Mouse (Mus musculus): ENCODE measurements around the gene Cypt1. TPM values are rescaled to one million over a fixed set of nuclear protein-coding genes. Genes with fewer than 3 reads are reported as not detected.

The Cypt1 gene
- not detected in 2 replicates for polyA plus RNA-seq (2015; fragmentation: Nextera tagmentation; extraction: Ambion mirVana)

- no peak within 1 kb of the TSS for H3K4me3 ChIP-seq (replicated peaks; ENCODE audit: low read length)
- no peak within 1 kb of the TSS for H3K9ac ChIP-seq (ENCODE audit: low read length)
- no peaks in the 10 kb centered on the region for H3K36me3 ChIP-seq (ENCODE audit: control insufficient read depth, insufficient read depth, low read length)
- no peaks in the 10 kb centered on the region for H3K4me1 ChIP-seq (ENCODE audit: control insufficient read depth, insufficient read depth, low read length)
- WGBS: 95% methylated on average over 3 of the region's 3 CpGs
- no peaks in the 10 kb centered on the region for H3K27me3 ChIP-seq (ENCODE audit: control insufficient read depth, insufficient read depth, low read length)
- ATAC-seq (ENCODE audit: insufficient read depth, low FRiP score): no peak
- H3K9me3 ChIP-seq (replicated peaks; ENCODE audit: control insufficient read depth, low read length): no peaks in the 10 kb centered on the region
- H3K27ac ChIP-seq (ENCODE audit: low read length): no peak within 1 kb of the TSS
- no peak within 1 kb of the TSS for H3K4me2 ChIP-seq (ENCODE audit: low read depth, low read length)
These were observed at the start of gene Cypt1 for GRCm38 (mm10) chrX:16522569-16522968. Gene Cypt1, plus strand, starts transcription at chrX:16522869.

GRCm38 (mm10) chrX:16546806-16547205 is 24.1 kb downstream of the Cypt1 start:
- no peak overlapping the region for H3K27ac ChIP-seq (ENCODE audit: low read length)

GRCm38 (mm10) chrX:16557061-16557460 is 34.4 kb downstream of the Cypt1 start:
- Histone ChIP-seq H3K9ac (ENCODE audit: low read length) (no peak overlapping the region), H3K27me3 (ENCODE audit: control insufficient read depth, insufficient read depth, low read length) (no peaks in the 10 kb centered on the region), H3K4me1 (ENCODE audit: control insufficient read depth, insufficient read depth, low read length) (no peaks in the 10 kb centered on the region), H3K36me3 (ENCODE audit: control insufficient read depth, insufficient read depth, low read length) (no peaks in the 10 kb centered on the region), H3K4me3 (replicated peaks; ENCODE audit: low read length) (no peak overlapping the region), H3K27ac (ENCODE audit: low read length) (no peak overlapping the region), H3K9me3 (replicated peaks; ENCODE audit: control insufficient read depth, low read length) (no peaks in the 10 kb centered on the region), H3K4me2 (ENCODE audit: low read depth, low read length) (no peak overlapping the region)
- ATAC-seq (ENCODE audit: insufficient read depth, low FRiP score): no peak
- WGBS: 29% methylated on average over 1 of the region's 1 CpGs

More at GRCm38 (mm10) chrX:16546806-16547205, 24.1 kb downstream of the Cypt1 start:
- Histone ChIP-seq H3K36me3 (ENCODE audit: control insufficient read depth, insufficient read depth, low read length) (no peaks in the 10 kb centered on the region), H3K4me3 (replicated peaks; ENCODE audit: low read length) (no peak overlapping the region), H3K4me1 (ENCODE audit: control insufficient read depth, insufficient read depth, low read length) (no peaks in the 10 kb centered on the region), H3K27me3 (ENCODE audit: control insufficient read depth, insufficient read depth, low read length) (no peaks in the 10 kb centered on the region), H3K4me2 (ENCODE audit: low read depth, low read length) (no peak overlapping the region), H3K9ac (ENCODE audit: low read length) (no peak overlapping the region), H3K9me3 (replicated peaks; ENCODE audit: control insufficient read depth, low read length) (no peaks in the 10 kb centered on the region)
- no peak for ATAC-seq (ENCODE audit: insufficient read depth, low FRiP score)

GRCm38 (mm10) chrX:16558501-16558900 is 35.8 kb downstream of the Cypt1 start:
- Histone ChIP-seq H3K4me3 (replicated peaks; ENCODE audit: low read length) (no peak overlapping the region), H3K9ac (ENCODE audit: low read length) (no peak overlapping the region), H3K36me3 (ENCODE audit: control insufficient read depth, insufficient read depth, low read length) (no peaks in the 10 kb centered on the region), H3K27me3 (ENCODE audit: control insufficient read depth, insufficient read depth, low read length) (no peaks in the 10 kb centered on the region), H3K4me1 (ENCODE audit: control insufficient read depth, insufficient read depth, low read length) (no peaks in the 10 kb centered on the region), H3K4me2 (ENCODE audit: low read depth, low read length) (no peak overlapping the region), H3K9me3 (replicated peaks; ENCODE audit: control insufficient read depth, low read length) (no peaks in the 10 kb centered on the region), H3K27ac (ENCODE audit: low read length) (no peak overlapping the region)
- no peak for ATAC-seq (ENCODE audit: insufficient read depth, low FRiP score)

Other genes starting within 250 kb of the Cypt1 start
- 16.3 and 16.7 TPM in 2 replicates for gene Maoa, start 96.8 kb downstream of the Cypt1 start, polyA plus RNA-seq (2015; fragmentation: Nextera tagmentation; extraction: Ambion mirVana)